Mouse (Mus musculus) forebrain, embryonic 16.5 days (tissue): ENCODE measurements at regions not wholly inside any gene's neighbourhood (a gene's known extent, or its start where the extent isn't known, plus 50 kb on each side); places are given as distances from the start of the nearest gene placed in this dataset.
A peak's percentile ranks its signal among the peaks of the same experiment; 100 is the strongest.

ENCODE experiments used
- ATAC-seq: fragments of 200-750 bp; cut with Nextera tagmentation; 2 replicates; pipeline ENCODE4 v1.8.0; 2017; ENCODE audit warnings: mild to moderate bottlenecking, moderate library complexity
- H3K27ac ChIP-seq: fragments of 300-500 bp; sonication (generic); 2 replicates; pipeline ENCODE4 v1.5.1; 2014; ENCODE audit warnings: low read length, control low read depth
- H3K27me3 ChIP-seq: fragments of 300-500 bp; sonication (generic); replicated peaks from 2 replicates; pipeline ENCODE4 v1.6.1; 2014; ENCODE audit warnings: low read length; ENCODE audit not compliant: control insufficient read depth, insufficient read depth
- H3K36me3 ChIP-seq: fragments of 300-500 bp; sonication (generic); 2 replicates; pipeline ENCODE4 v1.6.1; 2014; ENCODE audit not compliant: control insufficient read depth, insufficient read depth
- H3K4me1 ChIP-seq: fragments of 300-500 bp; sonication (generic); replicated peaks from 2 replicates; pipeline ENCODE4 v1.6.1; 2014; ENCODE audit warnings: low read length; ENCODE audit not compliant: control insufficient read depth, insufficient read depth
- H3K4me2 ChIP-seq: fragments of 300-500 bp; sonication (generic); 2 replicates; pipeline ENCODE4 v1.6.1; 2014; ENCODE audit warnings: mild to moderate bottlenecking, low read length, control low read depth
- H3K4me3 ChIP-seq: fragments of 300-500 bp; sonication (generic); replicated peaks from 2 replicates; pipeline ENCODE4 v1.5.1; 2014; ENCODE audit warnings: mild to moderate bottlenecking, low read length, control low read depth
- H3K9ac ChIP-seq: fragments of 300-500 bp; sonication (generic); replicated peaks from 2 replicates; pipeline ENCODE4 v1.6.1; 2014; ENCODE audit warnings: low read depth, low read length, control low read depth
- H3K9me3 ChIP-seq: fragments of 300-500 bp; sonication (generic); 2 replicates; pipeline ENCODE4 v1.6.1; 2016; ENCODE audit warnings: low read length; ENCODE audit not compliant: control insufficient read depth
- WGBS: fragments of 180-500 bp; shearing (Covaris S2); extraction: QIAGEN DNeasy Blood & Tissue Kit; methylation state at CpG from one replicate; pipeline ENCODE4 v1.1.7; 2014; 5-methylcytosine and 5-hydroxymethylcytosine counted together

DNA sequence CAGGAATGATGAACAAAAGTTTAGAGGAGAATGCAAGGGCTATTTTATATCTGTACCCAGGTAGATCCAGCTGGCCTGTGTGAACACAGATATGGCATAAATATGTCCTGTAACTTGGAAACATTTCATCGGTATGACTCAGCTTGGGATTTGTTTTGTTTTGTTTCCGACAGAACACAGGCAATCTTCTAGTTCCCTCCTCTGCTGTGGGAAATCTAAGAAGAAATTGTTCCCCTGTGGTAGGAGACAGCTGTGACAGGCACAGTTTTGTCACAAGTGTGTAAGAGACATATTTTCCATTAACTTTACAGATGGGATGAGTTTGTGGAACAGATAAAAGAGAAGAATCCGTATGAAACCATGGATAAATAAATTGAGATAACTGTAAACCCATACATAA, 687.0 kb downstream of the Tpm3-rs7 start:
- Histone ChIP-seq H3K4me2 (no peak overlapping the region), H3K9me3 (no peaks in the 10 kb centered on the region), H3K27ac (no peak overlapping the region), H3K4me1 (no peaks in the 10 kb centered on the region), H3K4me3 (no peak overlapping the region), H3K36me3 (no peaks in the 10 kb centered on the region), H3K27me3 (no peaks in the 10 kb centered on the region), H3K9ac (no peak overlapping the region)
- WGBS: 81% methylated on average over 3 of the region's 3 CpGs
- no peak for ATAC-seq

DNA sequence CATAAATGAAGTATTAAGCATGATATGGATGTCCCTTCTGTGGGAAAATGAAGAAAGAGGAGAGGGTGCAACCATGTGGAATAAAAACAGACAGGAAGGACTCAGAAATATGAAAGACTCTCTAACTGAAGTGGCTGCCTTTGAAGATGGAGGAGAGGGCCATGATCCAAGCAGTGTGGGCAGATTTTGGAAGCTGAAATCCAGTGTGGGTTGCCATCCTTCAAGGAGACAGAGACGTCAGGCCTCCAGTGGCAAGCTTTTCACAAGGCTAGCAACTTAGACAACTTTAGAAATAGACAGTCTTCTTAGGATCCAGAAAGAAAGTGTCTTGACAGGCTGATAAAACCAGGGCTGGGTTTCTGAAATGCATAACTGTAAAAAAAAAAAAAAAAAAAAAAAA, 688.0 kb downstream of the Tpm3-rs7 start:
- Histone ChIP-seq H3K4me1 (no peaks in the 10 kb centered on the region), H3K27me3 (no peaks in the 10 kb centered on the region), H3K9ac (no peak overlapping the region), H3K9me3 (no peaks in the 10 kb centered on the region), H3K4me2 (no peak overlapping the region), H3K4me3 (no peak overlapping the region), H3K27ac (no peak overlapping the region), H3K36me3 (no peaks in the 10 kb centered on the region)
- 87% methylated on average over 1 of the region's 1 CpGs for WGBS
- ATAC-seq: no peak

DNA sequence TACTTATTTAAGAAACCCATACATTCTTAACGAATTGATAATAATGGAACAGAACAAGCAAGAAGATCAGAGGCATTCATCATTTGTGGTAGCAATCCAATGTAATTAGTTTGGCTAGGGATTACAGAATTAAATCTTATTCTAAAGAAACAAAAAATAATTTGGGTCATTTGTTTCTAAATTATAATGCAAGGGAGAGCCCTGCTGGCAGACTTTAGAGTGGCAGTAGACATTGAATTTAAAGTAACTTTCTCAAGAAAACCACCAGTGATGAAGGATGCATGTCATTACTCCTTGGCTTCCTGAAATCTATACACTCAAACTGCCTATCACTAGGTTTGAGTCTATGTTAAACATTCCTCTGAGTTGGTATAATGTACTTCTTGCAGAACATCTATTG, 722.7 kb downstream of the Tpm3-rs7 start:
- WGBS: 31% methylated on average over 1 of the region's 1 CpGs
- no peak for ATAC-seq
- H3K9ac ChIP-seq: no peak overlapping the region

DNA sequence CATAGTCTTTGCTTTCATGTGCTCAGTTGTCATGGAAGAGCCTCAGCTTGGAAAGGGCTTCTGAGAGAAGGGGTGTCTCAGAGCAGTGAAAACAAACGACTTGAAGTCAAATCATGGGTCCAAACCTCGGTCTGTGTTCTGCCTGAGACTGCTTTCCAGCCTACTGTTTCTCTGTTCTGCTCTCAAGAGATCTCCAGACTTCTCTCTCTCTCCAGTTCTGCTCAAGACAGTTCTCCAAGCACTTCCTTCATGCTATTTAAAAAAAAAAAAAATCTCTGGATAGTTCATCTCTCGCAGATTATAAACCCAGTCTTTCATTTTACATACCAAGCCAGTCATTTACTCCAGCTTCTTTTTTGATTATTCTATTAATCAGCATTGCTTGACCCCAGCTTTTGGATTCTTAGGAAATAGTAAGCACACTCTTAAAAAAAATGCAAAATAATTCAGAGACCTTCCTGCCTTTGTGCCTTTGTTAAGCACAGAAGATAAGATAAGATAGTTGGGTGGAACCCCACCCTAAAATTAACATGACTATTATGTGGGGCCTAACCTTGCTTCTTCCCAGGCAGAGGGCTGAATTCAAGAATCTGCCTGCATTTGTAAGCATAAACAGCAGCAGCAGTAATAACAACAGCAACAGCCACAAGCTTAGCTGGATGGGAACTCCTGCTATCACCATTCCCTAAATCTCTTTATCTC, 724.4 kb downstream of the Tpm3-rs7 start:
- 51% methylated on average over 3 of the region's 3 CpGs for WGBS
- Histone ChIP-seq H3K36me3 (no peaks in the 10 kb centered on the region), H3K27me3 (no peaks in the 10 kb centered on the region), H3K4me1 (no peaks in the 10 kb centered on the region), H3K4me3 (no peak overlapping the region), H3K4me2 (no peak overlapping the region), H3K9me3 (no peaks in the 10 kb centered on the region), H3K9ac (no peak overlapping the region), H3K27ac (no peak overlapping the region)
- ATAC-seq: no peak

More for the DNA sequence above, 722.7 kb downstream of the Tpm3-rs7 start:
- no peak overlapping the region for H3K27ac ChIP-seq
- H3K4me2 ChIP-seq: no peak overlapping the region
- H3K4me1 ChIP-seq: no peaks in the 10 kb centered on the region
- no peaks in the 10 kb centered on the region for H3K27me3 ChIP-seq
- H3K9me3 ChIP-seq: no peaks in the 10 kb centered on the region
- no peaks in the 10 kb centered on the region for H3K36me3 ChIP-seq
- no peak overlapping the region for H3K4me3 ChIP-seq

DNA sequence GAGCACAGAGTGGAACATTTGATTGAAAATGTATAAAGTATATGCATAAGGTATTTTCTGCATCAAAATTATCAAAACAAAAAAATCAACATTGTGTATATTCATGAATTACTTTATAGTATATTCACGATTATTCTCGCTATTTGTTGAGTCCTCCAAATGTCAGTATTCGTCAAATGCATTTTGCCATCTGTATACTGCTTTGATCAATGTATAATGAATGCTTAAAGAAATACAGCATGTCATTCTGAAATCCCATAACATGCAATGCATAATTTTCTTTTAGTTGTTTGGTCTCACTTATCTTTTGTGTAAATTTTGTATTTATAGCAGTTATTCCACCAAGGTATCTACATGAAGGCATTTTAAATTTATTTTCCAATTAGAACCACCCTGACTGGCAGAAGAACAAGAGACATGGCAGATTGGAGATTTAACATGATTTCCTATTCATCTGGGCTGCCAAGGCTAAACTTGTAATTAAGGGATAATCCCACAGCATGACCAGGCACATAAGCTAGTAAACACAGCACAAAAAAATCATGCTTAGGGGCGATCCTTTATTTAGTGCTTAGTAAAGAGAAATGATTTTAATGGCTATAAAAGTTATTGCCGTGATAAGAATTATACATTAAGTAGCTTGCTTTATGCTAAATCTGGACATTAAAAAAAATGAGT, 739.3 kb downstream of the Tpm3-rs7 start:
- no peak overlapping the region for H3K4me2 ChIP-seq
- H3K27ac ChIP-seq: no peak overlapping the region
- no peak overlapping the region for H3K9ac ChIP-seq
- peak; percentile 85 for ATAC-seq
- H3K9me3 ChIP-seq: no peaks in the 10 kb centered on the region
- no peaks in the 10 kb centered on the region for H3K27me3 ChIP-seq
- no peaks in the 10 kb centered on the region for H3K36me3 ChIP-seq
- no peaks in the 10 kb centered on the region for H3K4me1 ChIP-seq
- 46% methylated on average over 5 of the region's 5 CpGs for WGBS
- H3K4me3 ChIP-seq: no peak overlapping the region

DNA sequence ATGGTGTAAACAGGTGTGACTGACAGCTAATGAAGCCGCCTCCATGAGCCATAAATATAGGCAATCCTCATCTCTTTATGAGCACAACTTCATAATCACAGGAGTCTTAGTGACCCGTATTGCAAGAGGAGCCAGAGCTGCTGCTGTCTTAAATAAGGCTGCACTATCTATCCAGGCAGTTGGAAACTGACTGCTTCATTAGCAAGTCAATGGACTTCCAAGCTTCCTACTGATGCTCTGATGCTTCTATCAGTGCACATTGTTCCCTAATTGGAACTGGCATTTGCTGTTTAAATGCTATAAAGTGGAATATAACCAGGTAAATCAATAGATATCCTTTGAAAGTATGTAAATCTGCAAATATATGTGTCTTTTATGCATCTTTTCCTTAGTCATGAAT, 746.9 kb downstream of the Tpm3-rs7 start:
- Histone ChIP-seq H3K27me3 (no peaks in the 10 kb centered on the region), H3K4me1 (no peaks in the 10 kb centered on the region), H3K36me3 (no peaks in the 10 kb centered on the region), H3K4me2 (no peak overlapping the region), H3K27ac (no peak overlapping the region), H3K9ac (no peak overlapping the region), H3K4me3 (no peak overlapping the region), H3K9me3 (no peaks in the 10 kb centered on the region)
- 41% methylated on average over 2 of the region's 2 CpGs for WGBS
- 0 out of 2 replicates have a peak, but pooled peaks have one; percentile 33 for ATAC-seq

DNA sequence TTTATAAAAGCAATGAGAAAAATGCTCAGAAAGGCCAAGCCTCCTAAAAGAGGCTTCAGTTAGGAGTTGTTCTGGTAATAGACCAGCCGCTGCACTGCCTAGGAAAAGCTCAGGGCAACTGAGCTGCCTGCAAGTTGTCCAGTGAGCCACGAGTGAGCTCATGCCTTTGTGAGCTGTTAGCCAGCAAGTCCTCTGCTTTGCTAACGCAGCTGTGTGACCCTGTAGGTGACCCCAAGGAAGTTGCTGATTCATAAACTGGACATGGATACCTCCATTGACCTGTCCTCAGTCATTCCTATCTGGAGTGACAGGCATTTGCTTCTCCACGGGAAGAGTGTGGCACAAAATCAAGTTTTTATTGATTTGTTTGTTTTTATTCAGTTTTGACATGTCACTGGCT, 748.2 kb downstream of the Tpm3-rs7 start:
- no peaks in the 10 kb centered on the region for H3K27me3 ChIP-seq
- WGBS: 31% methylated on average over 4 of the region's 4 CpGs

DNA sequence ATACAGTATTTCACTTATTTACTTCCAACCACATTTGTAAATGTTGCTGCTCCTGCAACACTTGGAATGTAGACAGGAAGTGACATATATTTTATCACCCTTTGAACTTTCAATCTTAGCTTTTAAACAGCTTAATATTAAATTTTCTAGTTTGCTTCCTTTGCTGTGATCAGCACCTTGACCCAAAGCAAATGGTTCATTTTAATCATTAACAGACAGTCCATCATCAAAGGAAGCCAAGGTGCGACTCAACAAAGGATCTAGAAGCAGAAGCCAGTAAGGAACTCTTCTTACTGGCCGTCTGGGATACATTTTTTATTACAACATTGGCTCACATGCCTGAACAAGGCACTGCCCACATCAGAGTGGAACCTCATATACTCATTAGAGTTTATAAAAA, 758.8 kb downstream of the Tpm3-rs7 start:
- H3K9me3 ChIP-seq: no peaks in the 10 kb centered on the region
- ATAC-seq: no peak
- H3K27ac ChIP-seq: no peak overlapping the region
- no peaks in the 10 kb centered on the region for H3K27me3 ChIP-seq
- H3K9ac ChIP-seq: no peak overlapping the region
- no peaks in the 10 kb centered on the region for H3K36me3 ChIP-seq
- no peak overlapping the region for H3K4me2 ChIP-seq
- H3K4me1 ChIP-seq: no peaks in the 10 kb centered on the region
- no peak overlapping the region for H3K4me3 ChIP-seq
- WGBS: 83% methylated on average over 2 of the region's 2 CpGs

More for the DNA sequence above, 748.2 kb downstream of the Tpm3-rs7 start:
- Histone ChIP-seq H3K27ac (no peak overlapping the region), H3K9me3 (no peaks in the 10 kb centered on the region), H3K4me2 (no peak overlapping the region), H3K36me3 (no peaks in the 10 kb centered on the region), H3K9ac (no peak overlapping the region), H3K4me1 (no peaks in the 10 kb centered on the region), H3K4me3 (no peak overlapping the region)
- no peak for ATAC-seq

DNA sequence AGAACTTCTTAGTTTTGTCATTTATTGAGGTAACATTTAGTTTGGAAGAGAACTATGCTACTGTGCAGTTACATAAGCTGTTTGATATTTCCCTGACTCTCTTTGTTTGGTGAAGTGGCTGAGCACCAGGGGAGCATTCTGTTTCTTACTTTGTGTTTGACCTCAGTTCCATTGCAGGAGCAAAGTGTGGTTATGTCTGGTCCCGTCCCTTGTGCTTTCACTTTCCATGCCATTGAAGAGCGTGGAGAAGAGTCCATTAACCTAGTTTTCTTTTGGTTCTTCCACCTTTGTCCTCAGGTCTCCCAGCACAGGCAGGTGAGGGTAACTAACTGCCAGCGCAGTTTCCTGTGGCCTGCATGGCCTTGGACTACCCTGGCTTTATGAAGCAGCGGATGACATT, 759.6 kb downstream of the Tpm3-rs7 start:
- Histone ChIP-seq H3K4me3 (no peak overlapping the region), H3K4me1 (no peaks in the 10 kb centered on the region), H3K9me3 (no peaks in the 10 kb centered on the region), H3K27ac (no peak overlapping the region), H3K4me2 (no peak overlapping the region), H3K27me3 (no peaks in the 10 kb centered on the region), H3K36me3 (no peaks in the 10 kb centered on the region), H3K9ac (no peak overlapping the region)
- WGBS: 87% methylated on average over 4 of the region's 4 CpGs
- no peak for ATAC-seq
